Mouse (Mus musculus): Measurements from ENCODE around the gene Ltv1.
"Not testable (repeated sequence)": the region's sequence is repeated elsewhere in the genome, so short reads cannot be mapped to it uniquely, and the experiment has no call there.

Ltv1 gene

DNA sequence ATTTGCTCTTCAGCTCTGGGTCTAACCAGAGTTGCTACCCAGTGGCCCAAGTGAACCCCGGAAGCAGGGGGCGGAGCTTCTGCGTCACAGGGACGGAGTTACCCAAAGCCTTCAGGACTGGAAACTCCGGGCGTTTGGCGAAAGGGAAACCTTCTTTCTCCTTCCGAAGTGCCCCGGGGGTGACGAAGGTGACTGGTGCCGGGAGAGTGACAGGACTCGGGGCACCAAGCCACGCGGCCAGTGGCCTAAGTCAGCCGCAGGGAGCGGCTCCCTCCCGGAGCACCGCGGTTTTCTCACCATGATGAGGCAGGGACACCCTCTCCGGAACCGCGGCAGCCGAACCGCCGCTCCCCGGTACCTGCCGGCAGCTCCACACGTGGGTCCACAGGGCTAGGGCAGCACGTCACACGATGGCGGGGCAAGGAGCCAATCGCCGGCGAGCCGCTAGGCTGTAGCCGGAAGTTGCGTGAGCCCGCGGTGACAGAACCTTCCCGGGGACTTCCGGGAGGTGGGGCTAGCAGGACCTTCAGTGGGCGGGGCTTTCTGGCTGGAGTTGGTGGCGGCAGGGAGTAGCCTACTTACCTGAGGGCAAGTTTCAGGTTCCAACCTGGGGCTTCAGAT, at the start of gene Ltv1:
Gene Ltv1 (minus strand): TSS at position 438 of the 621 bp plus-strand sequence.
- peak; percentile 97 to 98 for DNase-seq

DNA sequence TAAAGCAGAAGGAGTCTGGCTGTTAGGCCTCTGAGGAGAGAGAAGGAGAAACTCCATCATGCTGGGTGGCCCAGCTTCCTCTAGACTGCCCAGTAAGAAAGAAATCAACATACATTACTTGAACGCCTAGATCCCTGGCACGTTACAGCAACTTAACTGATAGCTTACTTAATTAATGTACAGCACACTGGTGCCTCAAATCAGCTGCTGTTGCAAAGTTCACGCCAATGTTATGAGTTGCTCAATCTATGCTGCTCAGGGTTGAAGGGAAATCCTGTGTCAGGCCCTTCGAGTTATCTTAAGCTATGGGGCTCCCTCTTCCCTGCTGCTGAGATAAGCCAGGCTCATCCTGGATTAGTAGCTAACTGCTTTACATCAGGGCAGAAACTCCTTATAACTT, 47.5 kb upstream of the Ltv1 start:
- no peak for DNase-seq

DNA sequence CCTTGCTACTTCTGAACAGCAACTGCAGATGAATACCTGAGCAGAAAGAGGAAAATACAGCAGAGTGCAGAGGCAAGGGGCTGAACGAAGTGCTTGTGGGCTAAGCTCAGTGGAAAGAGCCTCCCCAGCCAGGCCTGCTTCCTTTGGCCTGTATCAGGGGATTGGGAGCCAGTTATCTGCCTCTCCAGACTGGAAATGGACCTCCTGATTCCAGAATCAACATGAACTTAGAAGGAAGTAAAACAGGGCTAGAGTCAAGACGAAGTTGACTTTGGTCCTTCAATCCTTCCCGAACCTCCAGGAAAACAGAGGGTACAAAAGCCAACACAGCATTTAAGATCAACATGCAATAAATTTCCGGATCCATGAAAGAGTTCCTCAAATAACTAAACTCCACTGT, 45.2 kb upstream of the Ltv1 start:
- no peak for DNase-seq

DNA sequence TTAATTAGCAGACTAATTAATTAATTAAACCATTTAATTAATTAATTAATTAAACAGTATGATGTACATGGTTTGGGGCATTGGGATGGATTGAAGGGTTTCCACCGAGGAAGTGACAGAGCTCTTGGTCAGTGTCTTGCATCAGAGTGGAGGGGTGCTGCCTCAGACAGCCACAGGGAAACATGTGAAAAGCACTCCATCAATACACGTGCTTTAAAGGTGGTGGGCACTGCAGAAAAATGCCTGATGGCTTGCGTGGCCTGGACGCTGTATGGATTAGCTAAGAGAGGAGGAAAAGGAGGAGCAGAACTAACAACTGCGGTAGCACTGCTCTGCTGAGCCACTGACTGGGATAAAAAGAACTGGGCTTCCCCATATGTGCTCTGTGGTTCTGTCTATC, 43.9 kb upstream of the Ltv1 start:
- DNase-seq: no peak

DNA sequence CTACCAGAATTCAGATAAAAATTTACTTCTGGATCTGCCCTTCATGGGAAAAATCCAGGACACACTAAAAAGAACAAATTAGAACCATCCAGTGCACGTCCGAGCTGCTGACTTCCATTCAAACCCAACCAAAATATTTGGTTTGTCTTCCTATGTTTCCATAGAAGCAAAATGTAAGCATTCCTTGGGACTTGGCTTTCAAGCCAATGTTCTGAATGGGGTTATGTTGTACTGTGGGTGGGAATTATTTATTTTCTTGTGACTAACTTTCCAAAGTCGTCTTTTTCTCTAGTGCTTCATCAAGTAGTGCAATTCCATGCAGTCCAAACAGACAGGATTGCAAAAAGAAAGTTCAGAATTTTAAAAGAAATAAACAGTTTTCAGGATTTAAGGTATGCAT, 41.5 kb upstream of the Ltv1 start:
- no peak for DNase-seq

DNA sequence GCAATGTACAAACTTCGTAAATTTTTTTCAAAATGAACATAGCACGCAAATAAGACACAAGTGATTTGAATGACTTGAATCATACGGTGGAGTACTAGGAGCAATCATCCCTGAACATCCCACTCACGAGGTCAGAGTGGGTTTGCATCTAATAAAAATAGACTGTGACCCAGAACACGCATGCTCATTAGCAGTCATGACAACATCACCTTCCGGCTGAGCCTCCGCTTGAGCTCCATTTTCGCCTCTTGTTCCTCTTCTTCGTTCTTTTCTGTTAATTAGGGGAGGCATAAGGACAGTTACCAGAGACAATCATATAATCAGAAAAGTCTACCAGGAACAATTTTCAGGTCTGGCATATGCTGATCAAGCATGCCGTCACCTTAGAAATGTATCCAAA, 41.0 kb upstream of the Ltv1 start:
- DNase-seq: no peak

DNA sequence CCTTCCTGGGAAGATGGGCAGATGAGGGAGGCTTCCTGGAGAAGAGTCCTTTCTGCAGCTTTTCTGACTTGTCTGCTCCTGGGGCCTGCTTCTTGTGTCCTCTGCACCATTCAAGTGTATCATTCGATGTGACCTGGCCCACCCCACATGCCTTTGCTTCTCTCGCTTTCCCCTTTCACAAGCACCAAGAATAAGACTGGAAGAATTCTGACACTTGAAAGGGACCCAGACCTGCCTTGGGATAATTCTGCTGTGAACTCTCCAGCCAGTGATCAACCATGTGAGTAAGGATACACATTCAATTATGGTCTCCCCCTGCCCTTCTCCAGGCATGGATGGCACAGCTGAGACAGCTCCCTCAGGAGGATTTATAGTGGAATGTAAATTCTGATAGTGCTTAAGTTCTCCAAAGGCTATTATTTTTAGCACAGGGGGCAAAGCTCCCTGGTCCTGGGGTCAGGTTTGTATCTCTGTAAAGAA, 40.2 kb upstream of the Ltv1 start:
- no peak for DNase-seq

DNA sequence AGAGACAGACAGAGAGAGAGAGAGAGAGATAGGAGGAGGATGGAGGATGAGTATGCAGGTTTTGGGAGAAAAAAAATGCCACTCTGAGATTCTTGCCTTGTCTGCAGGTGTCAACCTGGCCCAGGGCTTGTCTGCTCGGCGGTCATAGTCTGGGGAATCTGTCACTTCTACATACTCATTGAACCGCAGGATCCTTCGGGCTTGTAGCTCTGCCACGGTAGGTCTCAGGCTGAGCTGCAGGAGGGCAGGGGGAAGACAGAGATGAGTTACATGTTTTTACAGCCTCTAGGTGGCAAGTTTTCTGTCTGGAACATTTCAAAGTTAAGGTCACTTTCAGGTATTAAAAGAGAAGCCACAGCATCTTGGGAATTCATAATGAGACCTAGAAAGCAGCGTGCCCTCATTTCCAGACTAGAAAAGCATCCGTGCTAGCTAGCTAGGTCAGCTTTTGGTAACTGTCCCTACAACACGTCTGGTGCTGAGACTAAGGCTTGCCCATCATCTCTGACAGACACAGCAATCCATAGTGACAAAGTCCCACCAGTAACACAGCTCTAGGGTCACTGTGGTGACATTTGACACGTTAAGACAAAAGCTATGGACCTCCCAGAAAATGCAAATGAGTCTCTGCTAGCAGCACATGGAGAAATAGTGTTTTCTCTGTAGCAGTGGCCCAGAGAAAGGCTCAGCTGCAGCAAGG, 39.6 kb upstream of the Ltv1 start:
- no peak for DNase-seq

DNA sequence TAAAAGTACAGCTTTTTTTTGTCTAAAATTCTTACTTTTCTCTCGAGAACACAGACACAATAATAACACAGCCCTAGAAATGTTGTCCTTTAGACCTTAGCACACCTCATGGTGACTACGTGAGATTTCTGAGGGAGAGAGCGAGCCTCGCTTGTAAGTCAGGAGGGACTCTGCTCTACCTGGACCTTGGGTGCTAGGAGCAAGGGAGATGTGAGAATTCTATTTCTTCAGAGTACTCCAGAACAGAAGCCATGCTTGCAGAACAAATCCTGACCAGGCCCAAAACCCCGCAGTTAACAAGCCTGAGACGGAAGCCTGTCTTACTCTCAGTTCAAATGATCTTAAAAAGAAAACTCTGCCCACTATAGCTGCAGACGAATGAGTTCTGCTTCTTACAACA, 37.7 kb upstream of the Ltv1 start:
- DNase-seq: no peak

DNA sequence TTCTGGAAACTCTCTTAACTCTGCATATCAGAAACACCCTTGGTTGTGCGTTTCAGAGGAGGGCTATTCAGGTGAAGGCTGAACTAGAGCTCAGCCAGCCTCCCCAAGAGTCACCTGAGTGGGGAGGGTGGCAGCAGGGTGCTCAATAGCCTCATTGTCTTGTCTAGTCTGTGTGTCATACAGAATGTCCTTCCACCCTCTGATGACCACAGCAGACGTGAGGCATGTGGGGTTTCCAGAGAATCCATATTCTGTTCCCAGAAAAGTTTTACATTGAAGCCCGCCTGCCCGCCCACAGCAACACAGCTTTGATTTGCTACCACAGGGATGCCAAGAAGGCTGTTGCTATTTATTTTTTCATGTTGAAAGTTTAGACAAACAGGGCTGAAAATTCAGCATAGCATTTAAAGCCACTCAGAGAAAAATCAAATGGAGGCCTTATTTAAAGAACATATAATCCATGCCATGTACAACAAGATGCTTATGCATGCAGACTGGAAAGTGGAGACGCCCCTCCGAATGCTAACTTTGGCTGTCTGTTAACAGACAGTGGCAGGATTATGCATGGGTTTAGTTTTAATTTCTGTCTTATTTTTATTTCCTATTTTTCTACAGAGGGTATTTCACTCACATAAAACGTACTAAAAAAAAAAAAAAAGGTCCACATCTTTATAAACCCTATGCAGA, 32.6 kb upstream of the Ltv1 start:
- no peak for DNase-seq

DNA sequence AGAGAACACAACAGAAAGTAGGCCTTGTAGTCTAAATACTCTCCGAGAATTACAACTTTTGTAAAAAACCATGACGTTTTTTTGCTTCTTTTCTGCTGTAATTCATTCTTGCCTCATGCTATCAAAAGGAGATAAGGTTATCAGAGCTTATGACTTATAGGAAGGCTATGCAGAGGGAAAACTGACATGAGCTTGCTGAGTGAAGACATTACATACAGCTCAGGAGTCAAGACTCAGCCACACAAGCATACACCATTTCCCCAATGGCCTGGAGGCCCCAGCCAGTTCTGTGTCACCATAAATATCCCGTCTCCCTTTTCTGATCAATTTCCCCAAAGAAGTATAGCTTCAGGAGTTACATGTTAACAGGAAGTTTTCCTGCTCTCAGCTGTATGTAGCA, 29.2 kb upstream of the Ltv1 start:
- no peak for DNase-seq

DNA sequence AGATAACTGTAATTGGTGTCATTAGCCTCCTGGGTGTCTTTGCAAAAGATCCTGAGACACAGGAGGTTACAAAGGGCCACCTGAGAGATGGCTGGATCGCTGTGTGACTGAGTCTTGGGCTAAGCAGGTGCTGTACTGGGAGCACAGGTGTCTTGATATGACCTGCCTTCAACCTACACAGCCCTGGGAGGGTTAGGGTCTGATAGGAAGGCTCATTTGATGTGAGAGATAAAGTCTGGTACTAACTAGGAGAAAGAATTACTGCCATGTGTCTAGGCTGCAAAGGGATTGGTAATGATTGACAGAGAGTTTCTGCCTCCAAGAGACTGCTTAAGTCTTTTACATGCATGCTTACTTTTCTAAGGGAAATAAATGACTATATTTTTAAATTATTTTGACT, 27.1 kb upstream of the Ltv1 start:
- DNase-seq: no peak

DNA sequence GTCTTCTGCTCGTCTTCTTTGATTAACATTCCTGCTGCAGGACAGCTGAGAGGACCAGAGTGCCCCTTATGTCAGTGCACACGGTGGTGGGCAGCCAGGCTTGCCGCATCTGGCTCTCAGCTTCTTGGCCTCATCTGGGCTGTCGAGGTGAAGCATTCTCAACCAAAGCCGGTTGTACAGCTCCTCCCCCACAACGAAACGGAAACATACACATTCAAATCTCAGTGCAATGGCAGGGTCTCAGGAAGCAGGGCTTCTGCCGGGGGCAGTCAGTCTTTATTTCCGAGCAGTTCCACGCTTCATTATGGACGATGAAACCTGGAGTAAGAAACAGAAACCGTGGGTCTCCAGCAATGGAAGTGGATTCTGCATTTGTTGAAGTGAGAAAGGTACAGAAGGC, 21.0 kb upstream of the Ltv1 start:
- no peak for DNase-seq

DNA sequence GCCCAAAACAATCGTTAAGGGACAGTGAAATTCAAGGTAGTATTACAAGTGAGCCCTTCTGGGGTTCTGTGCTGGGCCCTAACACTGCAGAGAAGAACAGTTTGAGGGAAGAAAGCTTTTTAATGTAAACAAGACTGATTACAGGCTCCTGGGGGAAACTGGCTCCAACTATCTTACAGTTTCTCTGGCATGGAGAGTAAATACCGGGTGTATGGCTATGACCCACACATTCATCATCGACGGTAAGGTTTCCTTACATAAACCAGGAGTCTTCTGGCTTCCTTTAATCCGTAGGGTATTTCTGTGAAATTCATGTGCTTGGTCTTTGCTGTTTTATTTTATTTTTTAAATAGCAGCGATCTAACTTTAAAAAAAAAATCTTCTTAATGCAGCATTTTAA, 19.9 kb upstream of the Ltv1 start:
- no peak for DNase-seq

DNA sequence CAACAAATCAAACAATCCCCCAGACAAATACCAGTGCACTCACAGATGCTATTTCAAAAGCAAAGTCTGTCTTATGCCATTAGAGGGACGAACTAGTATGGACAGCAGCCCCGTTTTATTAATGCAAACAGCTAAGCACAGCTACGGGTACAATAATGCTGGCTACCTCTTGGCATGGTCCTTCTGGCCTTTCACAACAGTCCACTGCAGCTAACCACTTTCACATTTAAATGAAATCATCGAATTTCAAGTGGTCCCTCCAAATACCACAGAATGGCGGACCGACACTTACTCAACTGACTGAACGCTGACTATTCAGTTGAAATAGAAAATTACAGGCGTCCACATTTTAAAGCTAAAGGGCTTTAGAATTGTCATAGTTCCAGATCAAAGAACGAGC, 19.4 kb upstream of the Ltv1 start:
- DNase-seq: peak; percentile 20 to 43

DNA sequence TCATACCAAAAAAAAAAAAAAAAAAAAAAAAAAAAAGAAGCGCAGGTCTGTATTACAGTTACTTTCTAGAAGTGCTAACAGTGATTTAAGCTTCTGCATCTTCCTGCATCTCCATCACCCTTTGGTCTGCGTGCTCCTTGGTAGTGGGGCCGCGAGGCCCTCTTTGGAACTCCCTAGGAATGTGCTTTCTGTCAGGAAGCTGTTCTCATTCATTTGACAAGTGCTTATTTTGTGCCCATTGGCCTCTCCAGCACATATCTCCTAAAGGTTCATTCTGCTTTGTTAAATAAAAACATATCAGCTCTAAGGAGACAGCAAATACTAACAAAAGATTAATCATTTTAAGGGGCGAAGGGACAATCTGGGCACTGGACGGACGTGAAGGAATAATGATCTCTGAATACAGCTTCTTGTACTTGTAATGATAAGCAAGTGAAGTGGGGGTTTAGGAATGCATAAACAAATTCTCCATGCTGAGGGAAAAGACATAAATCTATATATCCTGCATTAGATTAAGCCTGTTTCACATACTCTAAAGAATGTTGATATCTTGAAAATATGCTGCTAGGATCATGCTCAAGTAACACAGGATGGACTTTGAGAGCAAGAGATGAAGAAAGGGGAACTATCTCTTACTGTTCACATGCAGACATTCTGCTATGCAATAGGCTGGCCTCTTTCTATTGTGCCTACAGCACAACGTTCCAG, 17.1 kb upstream of the Ltv1 start:
- no peak for DNase-seq

DNA sequence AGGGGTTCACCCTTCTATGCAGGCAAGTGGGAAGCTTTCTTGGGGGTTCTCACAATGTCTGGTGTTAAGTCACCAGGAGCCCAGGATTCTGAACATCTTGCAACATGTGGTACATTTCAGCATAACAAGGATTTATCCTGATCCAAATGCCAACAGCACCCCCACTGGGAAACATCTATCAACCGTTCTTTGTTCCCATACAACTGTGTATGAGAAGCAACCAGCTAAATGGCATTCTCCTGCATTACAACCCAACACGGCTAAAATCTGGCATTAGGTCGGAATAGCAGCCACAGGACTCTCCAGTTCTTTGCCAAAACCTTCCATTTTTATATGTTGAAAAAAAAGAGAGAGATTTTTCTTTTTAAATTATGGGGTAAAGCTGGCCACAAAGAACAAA, 16.5 kb upstream of the Ltv1 start:
- DNase-seq: no peak

DNA sequence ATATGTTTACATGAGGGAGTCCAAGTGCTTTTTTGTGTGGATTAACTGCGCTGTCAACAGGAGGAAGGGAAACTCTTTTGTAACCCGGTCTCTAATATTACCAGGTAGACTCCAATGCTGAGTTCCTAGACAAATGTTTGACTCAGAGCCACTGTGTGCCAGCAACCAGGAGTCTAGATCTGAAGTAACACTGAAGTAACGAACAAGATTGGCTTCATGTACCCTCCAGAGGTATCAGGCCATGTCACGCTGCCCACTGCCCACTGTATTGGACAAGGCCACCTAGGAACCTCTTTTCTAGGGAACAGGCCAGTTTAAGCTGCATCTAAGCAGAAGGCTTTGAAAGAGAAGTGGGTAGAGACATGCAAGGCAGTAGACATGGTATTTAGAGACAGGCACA, 16.1 kb upstream of the Ltv1 start:
- no peak for DNase-seq

DNA sequence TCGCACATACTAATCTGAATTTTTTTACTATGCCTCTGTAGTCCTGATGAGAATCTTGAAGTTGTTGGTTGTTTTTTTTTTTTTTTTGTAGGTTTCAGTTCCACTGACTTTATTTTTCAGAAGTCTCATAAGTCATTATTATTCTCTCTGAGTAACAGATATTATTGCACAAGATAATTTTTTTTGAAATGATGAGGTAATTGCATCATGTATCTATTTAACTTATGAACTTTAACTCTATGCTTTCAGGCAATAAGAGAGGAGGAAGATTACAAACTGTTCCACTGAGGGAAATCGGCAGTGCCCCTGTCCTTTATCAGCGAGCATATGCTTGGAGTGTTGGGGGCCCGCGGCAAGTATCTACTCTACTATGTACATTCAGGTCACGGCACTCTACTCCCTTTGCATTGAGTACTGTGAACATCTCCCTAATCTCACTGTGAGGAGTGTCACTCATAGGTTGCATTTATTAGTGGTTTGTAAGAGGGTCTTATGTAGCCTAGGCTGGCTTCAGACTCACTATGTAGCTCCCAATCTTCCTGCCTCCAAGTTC, 8.8 kb upstream of the Ltv1 start:
- DNase-seq: no peak

DNA sequence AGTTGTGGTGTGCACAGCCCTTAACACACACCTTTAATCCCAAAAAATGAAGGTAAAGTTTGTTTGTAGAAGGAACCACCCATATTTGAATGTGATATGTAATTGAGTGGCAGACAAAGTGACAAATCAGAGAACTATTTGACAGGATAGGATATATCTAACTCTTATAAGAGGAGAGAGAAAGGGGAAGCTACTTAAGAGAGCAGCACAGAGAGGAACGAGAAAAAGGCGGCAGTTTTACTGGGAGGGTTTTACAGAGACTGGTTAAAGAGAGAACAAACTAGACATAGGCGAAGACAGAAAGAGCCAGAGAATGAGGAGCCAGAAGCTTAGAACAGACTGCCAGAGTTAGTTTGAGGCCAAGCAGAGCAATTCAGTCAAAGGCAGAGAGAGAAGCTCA, 7.9 kb upstream of the Ltv1 start:
- no peak for DNase-seq

DNA sequence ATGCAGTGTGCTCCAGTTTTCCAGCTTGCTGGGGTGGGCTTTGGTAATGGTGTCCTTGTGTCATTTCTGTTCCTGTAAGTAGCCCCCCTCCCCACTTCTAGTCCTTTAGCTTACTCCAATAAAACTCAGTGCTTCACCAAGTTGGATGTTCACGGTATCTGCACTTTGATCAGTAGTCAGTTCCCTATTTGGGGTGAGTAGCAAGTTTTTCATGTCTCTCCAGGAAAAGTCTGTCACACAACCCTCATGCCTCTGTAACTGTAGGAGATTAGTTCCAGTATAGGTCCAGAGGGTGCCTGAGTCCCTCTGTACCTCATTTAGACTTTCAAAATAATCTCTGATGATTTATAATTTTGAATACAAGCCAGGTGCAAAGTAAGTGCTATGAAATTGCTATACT, 6.3 kb upstream of the Ltv1 start:
- DNase-seq: no peak

DNA sequence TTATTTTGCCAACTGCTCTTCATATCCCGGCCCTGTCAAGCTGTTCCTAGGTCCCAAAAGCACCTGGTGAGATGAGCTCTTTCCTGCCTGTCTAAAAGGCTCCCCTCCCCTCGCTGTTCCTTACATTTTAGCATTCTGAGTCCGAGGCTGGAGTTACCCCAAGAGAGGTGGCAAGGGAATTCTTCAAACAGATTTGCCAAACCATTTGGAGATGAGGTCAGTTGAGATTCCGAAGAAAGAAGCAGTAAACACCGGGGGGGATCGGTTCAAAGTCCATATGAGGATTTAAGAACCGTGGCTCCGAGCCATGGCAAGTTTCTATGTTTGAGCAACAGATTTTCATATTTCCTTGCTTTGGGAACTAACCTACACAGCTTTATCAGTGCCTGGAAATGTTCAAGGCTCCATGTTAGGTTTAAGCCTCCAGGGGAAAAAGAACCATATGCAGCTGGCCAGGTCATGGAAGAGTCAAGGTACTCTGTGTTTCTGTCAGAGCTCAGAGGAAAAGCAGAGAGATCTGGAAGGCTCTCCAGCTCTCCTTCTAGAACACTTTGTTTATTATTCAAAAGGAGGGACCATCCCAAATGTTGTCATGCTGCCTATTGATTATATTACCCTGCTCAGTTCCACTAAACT, 4.0 kb upstream of the Ltv1 start:
- no peak for DNase-seq

DNA sequence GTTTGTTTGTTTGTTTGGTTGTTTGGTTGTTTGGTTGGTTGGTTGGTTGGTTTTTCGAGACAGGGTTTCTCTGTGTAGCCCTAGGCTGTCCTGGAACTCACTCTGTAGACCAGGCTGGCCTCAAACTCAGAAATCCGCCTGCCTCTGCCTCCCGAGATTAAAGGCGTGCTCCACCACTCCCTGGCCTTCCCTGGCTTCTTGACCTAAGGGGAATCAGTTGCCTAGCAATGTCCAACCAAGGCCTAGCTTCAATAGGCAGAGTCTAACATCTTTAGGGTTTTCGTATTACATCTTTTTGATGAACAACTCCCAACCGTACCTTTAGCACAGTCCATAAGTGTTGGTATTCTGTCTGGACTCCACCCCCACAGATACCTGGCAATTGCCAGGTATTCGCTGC, 528 bp upstream of the Ltv1 start:
- DNase-seq: not testable (repeated sequence)

Data from lung, adult 18-20 months (tissue).